Mouse (Mus musculus): ENCODE measurements at regions not wholly inside any gene's neighbourhood (a gene's known extent, or its start where the extent isn't known, plus 50 kb on each side); places are given as distances from the start of the nearest gene placed in this dataset.

GRCm38 (mm10) chr10:8944586-8944985 is 58.7 kb upstream of the Sash1 start:
- no peak for DNase-seq (ENCODE audit: low spot score in 2 of 2)

- DNase-seq (ENCODE audit: low spot score in 2 of 2): peak in 1 of 2 experiments; percentile 26
These were observed 57.8 kb upstream of the Sash1 start for GRCm38 (mm10) chr10:8943698-8944097.

- DNase-seq (ENCODE audit: low spot score in 2 of 2): no peak
These were observed 57.1 kb upstream of the Sash1 start for GRCm38 (mm10) chr10:8942967-8943471.

GRCm38 (mm10) chr10:8936369-8936768 is 50.5 kb upstream of the Sash1 start:
- DNase-seq (ENCODE audit: low spot score in 2 of 2): no peak
